Mouse (Mus musculus) cortical plate, adult 2 months (tissue): ENCODE measurements around the gene Gm7361. TPM values are rescaled to one million over a fixed set of nuclear protein-coding genes. Genes with fewer than 3 reads are reported as not detected.
"Not testable (repeated sequence)": the region's sequence is repeated elsewhere in the genome, so short reads cannot be mapped to it uniquely, and the experiment has no call there.

Experiments
- H3K27ac ChIP-seq: fragments of 200-500 bp; 2 replicates; pipeline ENCODE4 v1.5.1; 2012; ENCODE audit warnings: low read length, control low read depth, inconsistent platforms; ENCODE audit not compliant: insufficient read depth
- H3K4me1 ChIP-seq: fragments of 200-500 bp; 2 replicates; pipeline ENCODE4 v1.6.1; 2011; ENCODE audit warnings: low read length; ENCODE audit not compliant: control insufficient read depth, insufficient read depth
- H3K4me3 ChIP-seq: fragments of 200-500 bp; 2 replicates; pipeline ENCODE4 v1.5.1; 2011; ENCODE audit warnings: mild to moderate bottlenecking, low read length, control low read depth; ENCODE audit not compliant: insufficient read depth
- CTCF ChIP-seq: fragments of 200-500 bp; IDR thresholded peaks from 2 replicates; pipeline ENCODE4 v1.5.1; 2011; ENCODE audit warnings: mild to moderate bottlenecking, control low read depth, low read length; ENCODE audit not compliant: insufficient read depth; ENCODE audit errors: extremely low read depth
- POLR2A ChIP-seq: fragments of 200-500 bp; IDR thresholded peaks from 2 replicates; pipeline ENCODE4 v1.6.1; 2011; ENCODE audit warnings: mild to moderate bottlenecking, low read length, control low read depth; ENCODE audit not compliant: insufficient read depth; ENCODE audit errors: extremely low read depth
- polyA plus RNA-seq: library from polyadenylated mRNA; depleted of rRNA; stranded (reverse); fragments of >200 nt; gene quantifications from 2 replicates; pipeline ENCODE4 v1.2.3, GENCODE M21; 2012; rRNA removed

Gene Gm7361
- polyA plus RNA-seq = 0.45 and 0.58 TPM in 2 replicates

- H3K4me3 ChIP-seq, H3K27ac ChIP-seq, H3K4me1 ChIP-seq: not testable (repeated sequence)
These were observed at the start of gene Gm7361 for GRCm38 (mm10) chr5:26257391-26257790. Gene Gm7361 (plus strand): TSS chr5:26257691.

- H3K4me3 ChIP-seq = no peak overlapping the region
- no peak overlapping the region for H3K27ac ChIP-seq
- no peak for TF ChIP-seq CTCF
- no peaks in the 10 kb centered on the region for H3K4me1 ChIP-seq
These were observed 46.5 kb upstream of the Gm7361 start for GRCm38 (mm10) chr5:26211030-26211429.

DNA sequence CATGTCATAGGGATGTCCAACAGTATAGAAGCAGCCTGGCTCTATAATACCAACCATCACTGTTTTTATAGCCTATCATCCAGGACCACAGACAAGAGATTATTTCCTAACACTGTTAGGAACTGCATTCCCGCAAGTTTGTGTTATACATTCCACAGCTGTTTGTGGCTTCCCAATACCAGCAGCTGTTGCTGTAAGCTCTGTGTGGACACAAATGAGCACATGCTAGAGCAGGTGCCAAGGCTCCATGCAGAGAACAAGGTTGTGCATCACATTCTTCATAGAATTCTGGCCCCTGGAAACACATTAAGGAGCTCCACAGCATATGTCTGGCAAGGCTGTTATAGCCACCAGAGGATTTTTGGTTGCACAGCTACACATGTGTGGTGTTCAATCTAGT lies 35.4 kb upstream of the Gm7361 start:
- no peak for TF ChIP-seq CTCF
- no peak for TF ChIP-seq POLR2A
- no peak overlapping the region for H3K27ac ChIP-seq
- no peak overlapping the region for H3K4me3 ChIP-seq
- H3K4me1 ChIP-seq = no peaks in the 10 kb centered on the region

GRCm38 (mm10) chr5:26266656-26267055 lies 9.2 kb downstream of the Gm7361 start:
- not testable (repeated sequence) for H3K27ac ChIP-seq, H3K4me1 ChIP-seq, H3K4me3 ChIP-seq

GRCm38 (mm10) chr5:26280361-26280760 lies 22.9 kb downstream of the Gm7361 start:
- Histone ChIP-seq H3K4me1 (no peaks in the 10 kb centered on the region), H3K4me3 (no peak overlapping the region), H3K27ac (no peak overlapping the region)
- TF ChIP-seq CTCF (no peak), POLR2A (no peak)

DNA sequence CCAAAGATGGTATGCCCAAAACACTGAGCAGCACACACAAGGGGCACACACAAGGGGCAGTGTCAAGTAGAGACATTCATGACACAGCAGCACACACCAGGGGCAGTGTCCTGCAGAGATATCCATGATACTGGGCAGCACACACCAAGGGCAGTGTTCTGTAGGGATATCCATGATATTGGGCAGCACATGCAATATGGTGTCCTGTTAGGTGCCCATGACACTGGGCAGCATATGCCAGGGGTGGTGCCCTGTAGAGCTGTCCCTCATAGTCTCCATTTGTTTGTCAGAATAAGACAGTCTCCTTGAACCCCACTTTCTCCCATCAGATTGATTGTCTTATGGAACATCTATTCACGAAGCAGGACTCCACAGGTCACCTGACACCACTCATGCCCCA lies 24.2 kb downstream of the Gm7361 start:
- Histone ChIP-seq H3K4me1 (no peaks in the 10 kb centered on the region), H3K4me3 (no peak overlapping the region), H3K27ac (no peak overlapping the region)
- TF ChIP-seq CTCF (no peak), POLR2A (no peak)

- no peaks in the 10 kb centered on the region for H3K4me1 ChIP-seq
- no peak for TF ChIP-seq POLR2A
- TF ChIP-seq CTCF = peak; percentile 94
- no peak overlapping the region for H3K27ac ChIP-seq
- no peak overlapping the region for H3K4me3 ChIP-seq
These were observed 24.8 kb downstream of the Gm7361 start for GRCm38 (mm10) chr5:26282282-26282681.

DNA sequence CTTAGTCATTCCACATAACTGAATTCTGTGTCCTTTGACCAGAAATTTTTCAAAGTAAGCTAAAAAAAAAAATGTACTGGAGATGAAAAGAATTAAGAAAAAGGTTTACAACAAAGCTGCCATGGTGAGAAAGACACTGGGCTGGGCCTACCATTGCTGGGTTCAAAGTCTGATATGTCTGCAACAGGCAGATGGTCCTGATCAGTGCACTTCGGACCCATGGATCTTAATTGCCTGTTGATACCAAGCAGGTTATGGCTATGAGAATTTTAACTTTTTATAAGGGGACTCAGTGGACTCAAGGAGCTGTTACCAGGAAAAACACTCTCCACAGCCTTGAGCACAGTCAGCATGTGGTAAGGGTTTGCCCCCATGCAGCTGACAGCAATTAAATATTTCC lies 25.9 kb downstream of the Gm7361 start:
- no peaks in the 10 kb centered on the region for H3K4me1 ChIP-seq
- H3K4me3 ChIP-seq = no peak overlapping the region
- TF ChIP-seq CTCF (no peak), POLR2A (no peak)
- no peak overlapping the region for H3K27ac ChIP-seq

DNA sequence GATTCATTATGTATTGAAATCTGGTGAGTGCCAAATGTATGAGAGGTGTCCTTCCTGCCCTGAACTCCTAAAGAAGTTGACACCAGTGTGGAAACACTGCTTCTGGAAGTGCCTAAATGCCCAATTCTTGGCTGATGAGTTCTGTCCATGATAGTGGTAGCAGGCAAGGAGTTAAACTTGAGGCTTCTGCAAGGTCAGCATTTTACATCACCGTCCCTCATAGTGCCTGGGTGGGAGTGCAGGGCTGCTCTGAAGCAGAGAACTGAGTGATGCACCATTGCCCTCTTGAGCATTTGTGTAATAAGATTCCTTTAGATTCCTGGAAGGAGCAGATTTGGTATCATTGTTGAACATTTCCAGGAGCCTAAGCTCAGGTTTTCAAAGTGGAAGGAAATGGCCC lies 34.1 kb downstream of the Gm7361 start:
- no peak overlapping the region for H3K4me3 ChIP-seq
- no peak overlapping the region for H3K27ac ChIP-seq
- TF ChIP-seq CTCF = no peak
- no peak for TF ChIP-seq POLR2A
- peaks cover 3% of the 10 kb centered on the region; the same call in 1 of the 2 replicates for H3K4me1 ChIP-seq

- Histone ChIP-seq H3K27ac (peak overlapping the region; percentile 53; the same call in 1 of the 2 replicates), H3K4me3 (no peak overlapping the region), H3K4me1 (peaks cover 3% of the 10 kb centered on the region; the same call in 1 of the 2 replicates)
- TF ChIP-seq POLR2A = no peak
- no peak for TF ChIP-seq CTCF
These were observed 35.8 kb downstream of the Gm7361 start for GRCm38 (mm10) chr5:26293258-26293657.

Other genes starting within 250 kb of the Gm7361 start
- not detected in 2 replicates for gene Gm5862, start 234.8 kb upstream of the Gm7361 start, polyA plus RNA-seq
- 0.04 and 0.08 TPM in 2 replicates for gene Speer4a, start 218.1 kb upstream of the Gm7361 start, polyA plus RNA-seq
- gene Gm7347, start 199.1 kb upstream of the Gm7361 start, polyA plus RNA-seq = not detected in 2 replicates
- not detected in 2 replicates for gene Gm10471, start 168.4 kb upstream of the Gm7361 start, polyA plus RNA-seq
- not detected in 2 replicates for gene 5031410I06Rik, start 152.3 kb upstream of the Gm7361 start, polyA plus RNA-seq
- not detected in 2 replicates for gene Gm10220, start 136.3 kb upstream of the Gm7361 start, polyA plus RNA-seq